Mouse (Mus musculus) limb, embryonic 14.5 days (tissue): ENCODE results near the gene Ocrl. TPM values are rescaled to one million over a fixed set of nuclear protein-coding genes. Genes with fewer than 3 reads are reported as not detected.

Source experiments
- ATAC-seq: fragments of 200-750 bp; cut with Nextera tagmentation; 2 replicates; pipeline ENCODE4 v1.8.0; 2017; ENCODE audit warnings: low read depth, moderate number of reproducible peaks, moderate TSS enrichment; ENCODE audit not compliant: low FRiP score
- DNase-seq: peaks from one replicate; pipeline ENCODE4 v3.0.0-alpha.2; 2015; ENCODE audit warnings: low spot score
- H3K27ac ChIP-seq: fragments of 300-500 bp; sonication (generic); replicated peaks from 2 replicates; pipeline ENCODE4 v1.5.1; 2014; ENCODE audit warnings: low read depth, mild to moderate bottlenecking, low read length, moderate library complexity, mixed read lengths
- H3K27me3 ChIP-seq: fragments of 300-500 bp; sonication (generic); 2 replicates; pipeline ENCODE4 v1.6.1; 2014; ENCODE audit warnings: low read length, mixed read lengths; ENCODE audit not compliant: control insufficient read depth, insufficient read depth
- H3K36me3 ChIP-seq: fragments of 300-500 bp; sonication (generic); 2 replicates; pipeline ENCODE4 v1.6.1; 2014; ENCODE audit warnings: mild to moderate bottlenecking, low read length, moderate library complexity, mixed read lengths; ENCODE audit not compliant: control insufficient read depth, insufficient read depth
- H3K4me1 ChIP-seq: fragments of 300-500 bp; sonication (generic); 2 replicates; pipeline ENCODE4 v1.6.1; 2014; ENCODE audit warnings: antibody characterized with exemption, low read length, mixed read lengths; ENCODE audit not compliant: control insufficient read depth, insufficient read depth
- H3K4me2 ChIP-seq: fragments of 300-500 bp; sonication (generic); replicated peaks from 2 replicates; pipeline ENCODE4 v1.6.1; 2014; ENCODE audit warnings: low read depth, mild to moderate bottlenecking, low read length, moderate library complexity; ENCODE audit not compliant: severe bottlenecking
- H3K4me3 ChIP-seq: fragments of 300-500 bp; sonication (generic); replicated peaks from 2 replicates; pipeline ENCODE4 v1.5.1; 2014; ENCODE audit warnings: low read length
- H3K9ac ChIP-seq: fragments of 300-500 bp; sonication (generic); 2 replicates; pipeline ENCODE4 v1.6.1; 2014; ENCODE audit warnings: mild to moderate bottlenecking, low read depth, low read length, moderate library complexity; ENCODE audit not compliant: severe bottlenecking
- H3K9me3 ChIP-seq: fragments of 300-500 bp; sonication (generic); 2 replicates; pipeline ENCODE4 v1.6.1; 2016; ENCODE audit warnings: low read length; ENCODE audit not compliant: control insufficient read depth
- POLR2A ChIP-seq: fragments of 200-500 bp; IDR thresholded peaks from 2 replicates; pipeline ENCODE4 v1.8.0; 2012; ENCODE audit warnings: inconsistent platforms, mild to moderate bottlenecking, moderate library complexity, borderline replicate concordance; ENCODE audit not compliant: insufficient read depth, insufficient read length; ENCODE audit errors: extremely low read depth
- WGBS: fragments of 180-500 bp; shearing (Covaris S2); extraction: QIAGEN DNeasy Blood & Tissue Kit; methylation state at CpG from one replicate; pipeline ENCODE4 v1.1.7; 2014; 5-methylcytosine and 5-hydroxymethylcytosine counted together
- polyA plus RNA-seq, 2 experiments: library from polyadenylated mRNA; depleted of rRNA in 1 of 2; stranded (reverse) in 1 of 2; unstranded in 1 of 2; fragments of >200 nt; fragmentation: Nextera tagmentation in 1 of 2; extraction: Ambion mirVana in 1 of 2; gene quantifications; 2 replicates each; pipeline versions ENCODE4 v1.2.1 to v1.2.3; 2012 to 2014

Ocrl gene
- polyA plus RNA-seq, 2 experiments, result 21.8 to 50.0 TPM

GRCm38 (mm10) chrX:47977078-47977477 lies 64.9 kb downstream of the Ocrl start:
- Histone ChIP-seq H3K9ac (no peak overlapping the region), H3K27me3 (no peaks in the 10 kb centered on the region), H3K9me3 (no peaks in the 10 kb centered on the region), H3K4me2 (no peak overlapping the region), H3K4me3 (no peak overlapping the region), H3K4me1 (no peaks in the 10 kb centered on the region), H3K27ac (no peak overlapping the region), H3K36me3 (no peaks in the 10 kb centered on the region)
- no peak for ATAC-seq
- WGBS, result 87% methylated on average over 5 of the region's 5 CpGs
- DNase-seq, result no peak
- TF ChIP-seq POLR2A, result no peak

GRCm38 (mm10) chrX:47985000-47985619 lies 72.9 kb downstream of the Ocrl start:
- ATAC-seq, result no peak
- 27% methylated on average over 19 of the region's 19 CpGs for WGBS
- Histone ChIP-seq H3K36me3 (no peaks in the 10 kb centered on the region), H3K4me3 (peak overlapping the region; percentile 20), H3K4me2 (peak overlapping the region; percentile 38; the same call in 1 of the 2 replicates), H3K27me3 (no peaks in the 10 kb centered on the region), H3K27ac (no peak overlapping the region), H3K9me3 (no peaks in the 10 kb centered on the region), H3K4me1 (no peaks in the 10 kb centered on the region), H3K9ac (no peak overlapping the region)
- no peak for TF ChIP-seq POLR2A
- peak; percentile 55 for DNase-seq

GRCm38 (mm10) chrX:47988024-47988423 lies 75.8 kb downstream of the Ocrl start:
- H3K9ac ChIP-seq, result no peak overlapping the region
- no peaks in the 10 kb centered on the region for H3K9me3 ChIP-seq
- H3K27me3 ChIP-seq, result no peaks in the 10 kb centered on the region
- no peak overlapping the region for H3K4me3 ChIP-seq
- no peak for DNase-seq
- H3K4me1 ChIP-seq, result no peaks in the 10 kb centered on the region
- WGBS, result 62% methylated on average over 8 of the region's 8 CpGs
- no peak overlapping the region for H3K27ac ChIP-seq
- no peak overlapping the region for H3K4me2 ChIP-seq
- no peak for ATAC-seq
- TF ChIP-seq POLR2A, result no peak
- H3K36me3 ChIP-seq, result no peaks in the 10 kb centered on the region

- H3K9me3 ChIP-seq, result no peaks in the 10 kb centered on the region
- WGBS, result 21% methylated on average over 8 of the region's 8 CpGs
- DNase-seq (peak; percentile 69), ATAC-seq (peak; percentile 62; the same call in 1 of the 2 replicates)
- H3K27me3 ChIP-seq, result no peaks in the 10 kb centered on the region
- no peak overlapping the region for H3K27ac ChIP-seq
- H3K4me2 ChIP-seq, result no peak overlapping the region
- no peak overlapping the region for H3K9ac ChIP-seq
- no peaks in the 10 kb centered on the region for H3K36me3 ChIP-seq
- H3K4me3 ChIP-seq, result no peak overlapping the region
- no peaks in the 10 kb centered on the region for H3K4me1 ChIP-seq
- no peak for TF ChIP-seq POLR2A
Observed at GRCm38 (mm10) chrX:47992606-47993005, 80.4 kb downstream of the Ocrl start.

GRCm38 (mm10) chrX:47998412-47998811 lies 86.2 kb downstream of the Ocrl start:
- Histone ChIP-seq H3K9me3 (no peaks in the 10 kb centered on the region), H3K27ac (no peak overlapping the region), H3K4me1 (no peaks in the 10 kb centered on the region), H3K36me3 (no peaks in the 10 kb centered on the region), H3K4me2 (no peak overlapping the region), H3K9ac (no peak overlapping the region), H3K27me3 (no peaks in the 10 kb centered on the region), H3K4me3 (no peak overlapping the region)
- DNase-seq (no peak), ATAC-seq (no peak)
- WGBS, result 75% methylated on average over 8 of the region's 8 CpGs
- no peak for TF ChIP-seq POLR2A
